Mouse (Mus musculus) spleen, adult 12 weeks (tissue): ENCODE data around the gene Vmn1r163.
"Not testable (repeated sequence)": the region's sequence is repeated elsewhere in the genome, so short reads cannot be mapped to it uniquely, and the experiment has no call there.

Experiments
- DNase-seq: peaks from one replicate; pipeline ENCODE4 v3.0.0; 2022; ENCODE audit warnings: low spot score

The Vmn1r163 gene

GRCm38 (mm10) chr7:23055240-23055639 lies at the start of gene Vmn1r163:
Vmn1r163 (plus strand) TSS chr7:23055540.
- DNase-seq: not testable (repeated sequence)

GRCm38 (mm10) chr7:23019823-23020222 lies 35.5 kb upstream of the Vmn1r163 start, which contains the start of gene Gm4216:
Gm4216 (minus strand) TSS chr7:23019923.
- DNase-seq: not testable (repeated sequence)

GRCm38 (mm10) chr7:23067356-23067755 lies 12.0 kb downstream of the Vmn1r163 start, which contains the start of gene Gm8720:
Gm8720 (minus strand) TSS chr7:23067456.
- not testable (repeated sequence) for DNase-seq
